ENCODE assay signal across 10 mouse cellular contexts in genomic region chr10:42108294-42109014, GRCm38 (mm10).
DNase-seq lines count a peak whose midpoint lies in the region; ATAC-seq lines count a peak whose summit lies in the region.
"Had no signal": no experiment of that assay in that cellular context is flagged by ENCODE, and none has a peak within 500 bp of the region (broad histone marks: within the 10 kb centered on the region; RNA-seq: fewer than 3 reads in every experiment).

No protein-coding gene starts in this region.

- DNase-seq in forebrain, embryonic 10.5 days (ENCODE audit: extremely low spot score, low spot score) = no peak
- DNase-seq in retina, postnatal 1 day = peak; percentile 41
- DNase-seq in retina, embryonic 14.5 days (ENCODE audit: low spot score) = no peak
- DNase-seq in kidney, adult 8-10 months = peak; percentile 47 to 76
- DNase-seq in T-cell, adult 2 months (ENCODE audit: low spot score) = no peak
- DNase-seq in thymus, postnatal 14 days = no peak
- DNase-seq: heart, adult 18-20 months; lung, postnatal 14 days had no signal

- H3K36me3 ChIP-seq in forebrain, embryonic 10.5 days (replicated peaks) = no peaks in the 10 kb centered on the region
- H3K36me3 ChIP-seq in forebrain, embryonic 15.5 days = no peaks in the 10 kb centered on the region
- 0 out of 2 replicates have a peak, but pooled peaks cover 3% of the 10 kb centered on the region for H3K36me3 ChIP-seq in limb, embryonic 13.5 days

- no peak overlapping the region for H3K9ac ChIP-seq in forebrain, embryonic 15.5 days (replicated peaks)
- H3K9ac ChIP-seq in limb, embryonic 13.5 days = no peak overlapping the region

- H3K27ac ChIP-seq in forebrain, embryonic 10.5 days = peak overlapping the region; percentile 52
- H3K27ac ChIP-seq in forebrain, embryonic 15.5 days (replicated peaks) = no peak overlapping the region
- no peak overlapping the region for H3K27ac ChIP-seq in limb, embryonic 13.5 days

- peaks cover 26% of the 10 kb centered on the region for H3K4me1 ChIP-seq in forebrain, embryonic 10.5 days
- peaks cover 5% of the 10 kb centered on the region; the same call in 1 of the 2 replicates for H3K4me1 ChIP-seq in forebrain, embryonic 15.5 days
- peaks cover 31% of the 10 kb centered on the region for H3K4me1 ChIP-seq in limb, embryonic 13.5 days

- H3K9me3 ChIP-seq in forebrain, embryonic 10.5 days = peaks cover 10% of the 10 kb centered on the region
- no peaks in the 10 kb centered on the region for H3K9me3 ChIP-seq in forebrain, embryonic 15.5 days
- H3K9me3 ChIP-seq in limb, embryonic 13.5 days = peaks cover 8% of the 10 kb centered on the region

- ATAC-seq in forebrain, embryonic 15.5 days (replicated peaks) = no peak
- ATAC-seq in limb, embryonic 13.5 days (ENCODE audit: low FRiP score, low read depth) = no peak; the same call in 1 of the 2 replicates

- WGBS in forebrain, embryonic 10.5 days = 67% methylated on average over 8 of the region's 8 CpGs
- WGBS in forebrain, embryonic 15.5 days = 40% methylated on average over 8 of the region's 8 CpGs
- WGBS in limb, embryonic 13.5 days = 35% methylated on average over 8 of the region's 8 CpGs

- no peaks in the 10 kb centered on the region for H3K27me3 ChIP-seq in forebrain, embryonic 10.5 days (ENCODE audit: poor library complexity, severe bottlenecking)
- no peaks in the 10 kb centered on the region for H3K27me3 ChIP-seq in forebrain, embryonic 15.5 days
- no peaks in the 10 kb centered on the region for H3K27me3 ChIP-seq in limb, embryonic 13.5 days

- no peak overlapping the region for H3K4me3 ChIP-seq in forebrain, embryonic 10.5 days
- H3K4me3 ChIP-seq in forebrain, embryonic 15.5 days = no peak overlapping the region
- H3K4me3 ChIP-seq in limb, embryonic 13.5 days = no peak overlapping the region

- no peak overlapping the region for H3K4me2 ChIP-seq in forebrain, embryonic 15.5 days (replicated peaks)
- 0 out of 2 replicates have a peak overlapping the region, but pooled peaks have one; percentile 11 for H3K4me2 ChIP-seq in limb, embryonic 13.5 days (replicated peaks)

Comparison
In these comparisons a context has a peak if more than half of its experiments do, and no peak if none do; other contexts are left out.
1. DNase-seq: peak in retina, postnatal 1 day (single experiment) and kidney, adult 8-10 months (2 of 2); none in forebrain, embryonic 10.5 days (single experiment), retina, embryonic 14.5 days (single experiment), T-cell, adult 2 months (single experiment) and thymus, postnatal 14 days (single experiment).